Mouse (Mus musculus): ENCODE data around the gene Hnrnph1. TPM values are rescaled to one million over a fixed set of nuclear protein-coding genes. Genes with fewer than 3 reads are reported as not detected.

Hnrnph1 gene
- polyA plus RNA-seq, 1 experiment from 2014 or later, result 598 TPM

DNA sequence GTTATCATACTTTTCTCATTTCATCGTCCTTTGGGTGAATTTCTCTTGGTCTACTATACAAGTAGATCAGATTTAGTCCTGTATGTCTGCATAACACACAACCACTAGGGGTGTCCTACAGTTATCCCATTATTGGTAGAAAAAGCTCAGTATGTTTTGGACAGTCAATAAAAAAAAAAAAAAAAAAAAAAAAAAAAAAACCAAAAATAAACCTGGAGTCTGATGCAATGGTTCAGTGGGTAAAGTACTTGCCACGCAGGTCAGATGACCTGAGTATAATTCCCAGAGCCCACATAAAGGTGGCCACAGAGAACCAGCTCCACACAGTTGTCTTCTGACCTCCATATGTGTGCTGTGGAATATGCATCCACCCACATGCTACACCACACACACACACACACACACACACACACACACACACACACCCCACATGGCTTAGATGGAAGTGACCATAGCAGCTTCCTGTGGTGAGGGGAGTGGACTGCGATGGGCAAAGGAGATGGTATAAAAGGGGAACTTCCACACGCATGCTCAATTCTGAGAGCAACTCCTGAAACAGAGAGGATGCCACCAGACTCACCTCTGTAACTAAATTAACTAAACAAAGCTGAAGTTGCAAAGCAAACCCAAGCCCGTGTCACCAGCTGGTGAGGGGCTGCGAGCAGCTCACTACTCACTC is 38.9 kb downstream of the Hnrnph1 start:
- Histone ChIP-seq H3K9ac (ENCODE audit: low read length) (no peak overlapping the region), H3K36me3 (ENCODE audit: control insufficient read depth, insufficient read depth, low read length) (peaks cover 53% of the 10 kb centered on the region), H3K9me3 (replicated peaks; ENCODE audit: control insufficient read depth, low read length) (no peaks in the 10 kb centered on the region), H3K27me3 (replicated peaks; ENCODE audit: control insufficient read depth, insufficient read depth, low read length) (no peaks in the 10 kb centered on the region), H3K27ac (ENCODE audit: low read depth, low read length) (no peak overlapping the region), H3K4me2 (ENCODE audit: low read length) (no peak overlapping the region), H3K4me3 (ENCODE audit: low read depth, low read length) (no peak overlapping the region), H3K4me1 (ENCODE audit: control insufficient read depth, insufficient read depth, low read length) (no peaks in the 10 kb centered on the region)
- DNase-seq (ENCODE audit: low spot score) (no peak), ATAC-seq (no peak)
- 87% methylated on average over 6 of the region's 6 CpGs for whole genome bisulfite sequencing

GRCm38 (mm10) chr11:50417856-50418255 is 41.1 kb downstream of the Hnrnph1 start:
- peaks cover 44% of the 10 kb centered on the region for H3K36me3 ChIP-seq (ENCODE audit: control insufficient read depth, insufficient read depth, low read length)
- 0 out of 2 replicates have a peak, but pooled peaks cover 4% of the 10 kb centered on the region for H3K4me1 ChIP-seq (ENCODE audit: control insufficient read depth, insufficient read depth, low read length)
- H3K27me3 ChIP-seq (replicated peaks; ENCODE audit: control insufficient read depth, insufficient read depth, low read length), result no peaks in the 10 kb centered on the region
- H3K9ac ChIP-seq (ENCODE audit: low read length), result no peak overlapping the region
- H3K27ac ChIP-seq (ENCODE audit: low read depth, low read length), result no peak overlapping the region
- H3K4me2 ChIP-seq (ENCODE audit: low read length), result no peak overlapping the region
- H3K4me3 ChIP-seq (ENCODE audit: low read depth, low read length), result no peak overlapping the region
- no peak for DNase-seq (ENCODE audit: low spot score)
- H3K9me3 ChIP-seq (replicated peaks; ENCODE audit: control insufficient read depth, low read length), result no peaks in the 10 kb centered on the region
- 78% methylated on average over 2 of the region's 2 CpGs for WGBS
- ATAC-seq, result no peak

DNA sequence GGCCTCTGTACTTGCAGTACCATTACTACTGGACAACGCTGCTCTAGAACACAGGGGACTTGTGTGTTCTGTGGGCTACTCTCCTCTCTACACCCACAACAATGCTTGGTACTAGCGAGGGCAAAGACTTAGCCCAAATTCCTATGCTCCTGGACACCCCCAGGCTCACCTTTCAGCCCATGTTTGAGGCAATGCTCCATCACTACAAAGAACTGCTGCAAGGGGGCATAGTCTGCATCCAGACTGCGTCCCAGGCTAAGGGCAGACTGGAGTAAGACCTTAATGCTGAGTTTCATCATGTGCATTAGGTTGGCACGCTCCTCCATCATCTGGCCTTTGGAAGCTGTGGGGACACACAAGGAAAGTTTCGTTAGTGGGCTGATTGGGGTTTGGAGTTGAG is 44.7 kb downstream of the Hnrnph1 start:
- Histone ChIP-seq H3K9ac (ENCODE audit: low read length) (peak overlapping the region; percentile 40; the same call in 1 of the 2 replicates), H3K9me3 (replicated peaks; ENCODE audit: control insufficient read depth, low read length) (no peaks in the 10 kb centered on the region), H3K27ac (ENCODE audit: low read depth, low read length) (no peak overlapping the region), H3K27me3 (replicated peaks; ENCODE audit: control insufficient read depth, insufficient read depth, low read length) (no peaks in the 10 kb centered on the region), H3K4me1 (ENCODE audit: control insufficient read depth, insufficient read depth, low read length) (0 out of 2 replicates have a peak, but pooled peaks cover 4% of the 10 kb centered on the region), H3K4me3 (ENCODE audit: low read depth, low read length) (peak overlapping the region; percentile 26), H3K36me3 (ENCODE audit: control insufficient read depth, insufficient read depth, low read length) (peaks cover 21% of the 10 kb centered on the region), H3K4me2 (ENCODE audit: low read length) (peak overlapping the region; percentile 55)
- DNase-seq (ENCODE audit: low spot score), result no peak
- ATAC-seq, result peak; percentile 26; the same call in 1 of the 2 replicates
- WGBS, result 42% methylated on average over 5 of the region's 5 CpGs

DNA sequence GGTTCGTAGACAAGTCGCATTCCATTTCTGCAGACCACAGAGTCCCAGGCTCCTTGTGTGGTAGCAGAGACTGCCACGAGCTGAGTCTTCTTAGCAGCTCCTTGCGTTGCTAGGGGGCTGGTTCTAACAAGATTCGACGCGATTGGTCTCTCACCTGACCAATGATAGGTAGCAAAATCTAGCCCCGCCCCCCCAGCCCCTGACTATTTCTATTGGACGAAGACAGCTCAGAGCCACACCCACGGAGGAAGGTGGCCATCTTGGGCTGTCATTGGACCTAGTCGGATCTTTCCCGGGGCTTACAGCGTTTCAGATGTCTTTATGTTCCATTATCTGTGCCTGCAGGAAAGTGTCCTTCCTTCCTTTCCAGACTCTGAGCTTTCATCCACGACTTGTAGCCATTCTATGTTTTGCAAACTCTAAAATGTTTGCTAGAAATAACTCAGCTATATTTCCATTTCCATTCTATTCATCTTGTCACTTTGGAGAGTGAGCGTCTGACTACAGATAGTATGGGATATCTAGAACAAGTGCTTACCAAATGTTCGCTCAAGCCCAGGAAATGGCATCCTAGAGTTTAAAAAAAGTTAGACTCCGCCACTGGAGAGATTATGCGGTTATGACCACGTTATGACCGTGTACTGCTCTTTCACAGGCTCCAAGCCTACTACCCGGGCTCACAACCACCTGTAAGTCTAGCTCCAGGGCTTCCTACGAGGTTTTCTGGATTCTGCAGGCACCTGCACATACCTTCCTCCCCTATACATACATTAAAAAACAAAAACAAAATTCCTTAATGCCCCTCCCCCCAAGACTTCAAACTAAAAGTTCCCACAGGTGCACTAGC is 45.4 kb downstream of the Hnrnph1 start:
- peak; percentile 97 for DNase-seq (ENCODE audit: low spot score)
- H3K27ac ChIP-seq (ENCODE audit: low read depth, low read length), result peak overlapping the region; percentile 22; the same call in 1 of the 2 replicates
- H3K9ac ChIP-seq (ENCODE audit: low read length), result peak overlapping the region; percentile 40; the same call in 1 of the 2 replicates
- H3K36me3 ChIP-seq (ENCODE audit: control insufficient read depth, insufficient read depth, low read length), result peaks cover 14% of the 10 kb centered on the region
- peak overlapping the region; percentile 55 for H3K4me2 ChIP-seq (ENCODE audit: low read length)
- ATAC-seq, result peak; percentile 97
- 0 out of 2 replicates have a peak, but pooled peaks cover 4% of the 10 kb centered on the region for H3K4me1 ChIP-seq (ENCODE audit: control insufficient read depth, insufficient read depth, low read length)
- no peaks in the 10 kb centered on the region for H3K27me3 ChIP-seq (replicated peaks; ENCODE audit: control insufficient read depth, insufficient read depth, low read length)
- H3K4me3 ChIP-seq (ENCODE audit: low read depth, low read length), result peak overlapping the region; percentile 26
- H3K9me3 ChIP-seq (replicated peaks; ENCODE audit: control insufficient read depth, low read length), result no peaks in the 10 kb centered on the region
- 24% methylated on average over 22 of the region's 22 CpGs for WGBS

DNA sequence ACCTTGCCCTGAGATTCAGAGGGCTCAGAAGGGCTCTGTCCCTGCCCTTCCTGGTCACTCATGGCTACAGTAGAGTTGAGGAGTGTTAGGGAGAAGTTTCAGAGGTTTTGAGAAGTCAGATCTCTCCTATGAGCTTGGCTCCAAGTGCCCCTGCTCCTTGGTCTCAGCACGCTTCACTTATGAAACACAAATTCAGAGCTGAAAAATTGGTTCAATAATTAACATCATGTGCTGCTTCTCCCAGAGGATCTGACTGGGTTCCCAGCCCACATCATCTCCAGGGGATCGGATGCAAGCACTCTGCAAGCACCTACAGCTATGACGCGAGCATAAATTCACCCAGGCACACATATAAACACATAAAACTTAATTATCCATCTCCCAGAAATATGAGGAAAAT is 49.3 kb downstream of the Hnrnph1 start:
- Histone ChIP-seq H3K4me2 (ENCODE audit: low read length) (no peak overlapping the region), H3K4me3 (ENCODE audit: low read depth, low read length) (no peak overlapping the region), H3K36me3 (ENCODE audit: control insufficient read depth, insufficient read depth, low read length) (no peaks in the 10 kb centered on the region), H3K9ac (ENCODE audit: low read length) (no peak overlapping the region), H3K27ac (ENCODE audit: low read depth, low read length) (no peak overlapping the region), H3K4me1 (ENCODE audit: control insufficient read depth, insufficient read depth, low read length) (peaks cover 8% of the 10 kb centered on the region), H3K27me3 (replicated peaks; ENCODE audit: control insufficient read depth, insufficient read depth, low read length) (no peaks in the 10 kb centered on the region), H3K9me3 (replicated peaks; ENCODE audit: control insufficient read depth, low read length) (no peaks in the 10 kb centered on the region)
- no peak for ATAC-seq
- 92% methylated on average over 4 of the region's 4 CpGs for WGBS
- DNase-seq (ENCODE audit: low spot score), result no peak

DNA sequence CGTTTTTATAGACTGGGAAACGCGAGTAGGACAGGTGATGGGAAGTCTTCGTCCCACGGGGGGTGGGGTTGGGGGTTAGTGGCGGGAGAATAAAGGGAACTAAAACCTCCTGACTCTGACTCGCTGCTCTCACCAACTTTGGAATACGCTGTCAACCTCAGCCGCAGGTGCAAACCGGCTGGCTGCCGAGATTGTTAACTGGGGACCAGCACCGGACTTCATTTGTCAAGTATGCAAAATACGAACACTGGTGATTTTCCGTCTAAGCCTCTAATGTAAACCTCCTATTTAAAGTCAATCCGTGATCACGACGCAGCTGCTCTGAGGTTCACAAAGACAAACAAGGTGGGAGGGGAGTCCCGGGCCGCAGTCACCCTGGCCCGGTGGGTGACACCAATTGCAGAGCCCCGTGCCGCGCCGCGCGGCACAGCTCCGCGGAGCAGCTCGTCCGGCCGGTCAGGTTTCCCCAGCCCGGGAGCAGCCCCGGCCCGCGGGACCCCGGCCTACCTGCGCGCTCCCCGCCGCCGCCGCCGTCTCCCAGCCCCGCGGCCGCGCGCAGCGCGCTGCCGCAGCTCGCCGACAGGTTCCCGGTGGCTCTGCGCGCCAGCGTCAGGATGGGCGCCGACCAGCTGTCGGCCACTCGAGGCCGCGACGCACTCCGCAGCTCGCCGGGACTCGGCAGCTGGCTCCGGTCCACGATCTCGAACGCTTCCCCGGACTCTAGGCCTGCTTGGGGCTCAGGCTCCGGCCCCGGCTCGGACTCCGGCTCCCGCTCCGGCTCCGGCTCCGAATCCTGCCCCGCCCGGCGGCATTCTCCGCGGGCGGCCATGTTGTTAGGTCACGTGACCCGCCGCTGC is 53.7 kb downstream of the Hnrnph1 start, which contains the start of gene Rufy1:
Rufy1 (minus strand) TSS at position 849 of the 857 bp plus-strand sequence.
- DNase-seq (ENCODE audit: low spot score) (peak; percentile 86), ATAC-seq (peak; percentile 87)
- peak within 1 kb of the TSS; percentile 75 for H3K4me2 ChIP-seq (ENCODE audit: low read length)
- no peaks in the 10 kb centered on the region for H3K9me3 ChIP-seq (replicated peaks; ENCODE audit: control insufficient read depth, low read length)
- H3K9ac ChIP-seq (ENCODE audit: low read length), result peak within 1 kb of the TSS; percentile 92
- peaks cover 6% of the 10 kb centered on the region for H3K4me1 ChIP-seq (ENCODE audit: control insufficient read depth, insufficient read depth, low read length)
- no peaks in the 10 kb centered on the region for H3K36me3 ChIP-seq (ENCODE audit: control insufficient read depth, insufficient read depth, low read length)
- under 1% methylated on average over 81 of the region's 90 CpGs for WGBS
- H3K4me3 ChIP-seq (ENCODE audit: low read depth, low read length), result peak within 1 kb of the TSS; percentile 74
- no peaks in the 10 kb centered on the region for H3K27me3 ChIP-seq (replicated peaks; ENCODE audit: control insufficient read depth, insufficient read depth, low read length)
- peak within 1 kb of the TSS; percentile 93 for H3K27ac ChIP-seq (ENCODE audit: low read depth, low read length)

DNA sequence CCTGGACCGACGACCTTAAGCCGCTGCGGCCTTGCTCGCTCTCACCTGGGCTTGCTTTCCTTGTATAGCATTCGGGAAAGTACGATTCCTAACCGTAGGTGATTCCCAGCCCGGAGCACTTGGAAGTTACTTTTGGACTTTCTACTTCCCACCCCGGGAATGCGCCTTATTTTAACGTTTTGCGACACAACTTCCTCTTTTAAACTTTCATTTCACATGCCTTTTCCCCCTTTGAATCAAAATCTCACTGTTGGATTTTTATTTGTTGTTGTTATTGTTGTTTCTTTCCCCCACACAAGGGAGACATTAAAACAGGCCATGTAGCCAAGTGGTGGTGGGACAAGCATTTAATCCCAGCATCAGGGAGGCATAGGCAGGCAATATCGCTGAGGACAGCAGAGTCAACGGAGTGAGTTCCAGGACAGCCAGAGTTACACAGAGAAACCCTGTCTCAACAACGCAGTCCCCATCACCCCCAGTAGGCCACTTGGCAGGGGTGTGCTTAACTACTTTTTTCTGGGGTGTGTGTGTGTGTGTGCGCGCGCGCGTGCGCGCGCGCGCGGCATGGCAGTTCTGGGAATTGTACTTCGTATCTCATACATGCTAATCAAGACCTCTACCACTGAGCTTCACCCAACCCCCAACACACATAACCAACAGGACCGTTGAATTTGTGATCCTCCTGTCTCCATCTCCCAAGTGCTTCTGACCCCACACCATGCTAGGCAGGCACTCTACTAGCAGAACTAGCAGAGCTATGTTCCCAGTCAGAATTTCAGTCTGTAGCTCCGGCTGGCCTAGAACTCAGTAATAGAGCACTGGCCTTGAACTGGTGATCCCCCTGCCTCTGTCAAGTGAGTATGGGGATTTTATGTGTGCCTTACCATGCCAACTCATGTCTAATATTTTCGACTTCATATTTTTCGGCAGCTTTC is 54.6 kb downstream of the Hnrnph1 start:
- ATAC-seq (peak; percentile 40), DNase-seq (ENCODE audit: low spot score) (peak; percentile 42)
- WGBS, result 30% methylated on average over 32 of the region's 32 CpGs
- Histone ChIP-seq H3K27me3 (replicated peaks; ENCODE audit: control insufficient read depth, insufficient read depth, low read length) (no peaks in the 10 kb centered on the region), H3K4me3 (ENCODE audit: low read depth, low read length) (peak overlapping the region; percentile 74), H3K9me3 (replicated peaks; ENCODE audit: control insufficient read depth, low read length) (no peaks in the 10 kb centered on the region), H3K4me2 (ENCODE audit: low read length) (peak overlapping the region; percentile 75), H3K9ac (ENCODE audit: low read length) (peak overlapping the region; percentile 92), H3K4me1 (ENCODE audit: control insufficient read depth, insufficient read depth, low read length) (peaks cover 6% of the 10 kb centered on the region), H3K36me3 (ENCODE audit: control insufficient read depth, insufficient read depth, low read length) (no peaks in the 10 kb centered on the region), H3K27ac (ENCODE audit: low read depth, low read length) (peak overlapping the region; percentile 93)

- Histone ChIP-seq H3K9ac (ENCODE audit: low read length) (no peak overlapping the region), H3K27ac (ENCODE audit: low read depth, low read length) (no peak overlapping the region), H3K27me3 (replicated peaks; ENCODE audit: control insufficient read depth, insufficient read depth, low read length) (no peaks in the 10 kb centered on the region), H3K9me3 (replicated peaks; ENCODE audit: control insufficient read depth, low read length) (no peaks in the 10 kb centered on the region), H3K4me2 (ENCODE audit: low read length) (no peak overlapping the region), H3K4me3 (ENCODE audit: low read depth, low read length) (no peak overlapping the region), H3K36me3 (ENCODE audit: control insufficient read depth, insufficient read depth, low read length) (no peaks in the 10 kb centered on the region), H3K4me1 (ENCODE audit: control insufficient read depth, insufficient read depth, low read length) (peaks cover 6% of the 10 kb centered on the region)
- ATAC-seq (no peak), DNase-seq (ENCODE audit: low spot score) (no peak)
- 97% methylated on average over 3 of the region's 3 CpGs for WGBS
Observed at GRCm38 (mm10) chr11:50432069-50432440, 55.3 kb downstream of the Hnrnph1 start.

Data from forebrain, embryonic 14.5 days (tissue).